Mouse (Mus musculus) testis, adult 2 months (tissue): ENCODE measurements around the gene Fryl.

ENCODE experiments used
- CTCF ChIP-seq: fragments of 200-500 bp; IDR thresholded peaks from 2 replicates; pipeline ENCODE4 v1.5.1; 2012; ENCODE audit warnings: low read depth, mild to moderate bottlenecking, inconsistent platforms, low read length, moderate library complexity; ENCODE audit not compliant: control insufficient read depth, insufficient read depth, insufficient replicate concordance
- POLR2A ChIP-seq: fragments of 200-500 bp; IDR thresholded peaks from 2 replicates; pipeline ENCODE4 v1.6.1; 2012; ENCODE audit warnings: low read depth, mild to moderate bottlenecking, inconsistent platforms, low read length, moderate library complexity; ENCODE audit not compliant: control insufficient read depth

DNA sequence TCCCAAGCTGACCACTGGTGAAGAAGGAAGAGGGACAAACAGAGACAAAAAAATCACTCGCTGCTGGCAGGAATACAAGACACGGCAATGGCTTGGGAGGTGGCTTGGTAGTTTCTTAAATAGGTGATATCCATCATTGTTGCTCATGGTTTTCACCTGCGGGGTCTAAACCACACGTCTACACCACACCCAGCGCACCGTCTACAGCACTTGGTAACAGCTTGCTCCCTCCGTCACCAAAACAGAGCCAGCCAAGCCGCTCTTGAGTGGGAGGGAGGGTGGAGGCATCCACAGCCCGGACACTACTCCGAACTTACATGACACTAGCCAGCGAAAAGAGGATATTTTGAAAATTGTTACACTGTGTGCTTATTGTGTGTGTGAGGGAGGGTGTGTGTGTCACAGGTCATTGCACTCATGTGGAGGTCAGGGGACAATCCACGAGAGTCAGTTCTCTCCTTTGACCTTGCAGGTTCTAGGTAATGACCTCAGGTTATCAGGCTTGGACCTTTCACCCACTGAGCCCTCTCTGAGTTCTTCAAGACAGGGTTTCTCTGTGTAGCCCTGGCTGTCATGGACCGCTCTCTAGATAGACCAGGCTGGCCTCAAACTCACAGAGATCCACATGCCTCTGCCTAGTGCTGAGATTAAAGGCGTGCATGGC is 102.5 kb downstream of the Fryl start:
- TF ChIP-seq POLR2A = no peak
- TF ChIP-seq CTCF = no peak
